Mouse (Mus musculus): Measurements from ENCODE around the gene Supt3.

DNA sequence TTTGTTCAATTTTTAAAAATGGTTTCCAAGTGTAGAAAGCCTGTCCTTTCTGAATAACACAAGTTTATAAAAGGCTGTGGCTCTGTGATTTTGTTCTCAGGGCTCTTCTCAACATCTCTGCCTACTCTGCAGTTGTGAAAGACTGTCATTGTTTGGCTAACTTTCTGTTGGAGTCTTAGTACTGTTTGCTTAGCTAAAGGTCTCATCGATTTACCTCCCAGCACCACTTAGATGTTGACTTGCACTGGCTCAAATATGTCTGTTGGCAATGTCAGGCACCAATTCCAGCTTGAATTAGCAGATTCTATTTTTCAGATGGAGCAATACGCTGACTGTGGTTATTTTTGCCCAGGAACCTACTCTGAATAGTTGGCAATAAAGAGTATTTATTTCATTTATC, 233.5 kb downstream of the Supt3 start:
- no peak for TF ChIP-seq CTCF (IDR thresholded peaks at IDR 0.05; ENCODE audit: insufficient read depth, low read depth, low read length)
- TF ChIP-seq POLR2A (IDR thresholded peaks at IDR 0.05; ENCODE audit: insufficient read depth, low read depth, low read length), result no peak
